Mouse (Mus musculus) thymus, adult 2 months (tissue): ENCODE measurements around the gene Med23. TPM values are rescaled to one million over a fixed set of nuclear protein-coding genes. Genes with fewer than 3 reads are reported as not detected.
A peak's percentile ranks its signal among the peaks of the same experiment; 100 is the strongest.

Source experiments
- DNase-seq: peaks from one replicate; pipeline ENCODE4 v3.0.0; 2021
- H3K27ac ChIP-seq: fragments of 200-500 bp; 2 replicates; pipeline ENCODE4 v1.5.1; 2012; ENCODE audit warnings: low read length, control low read depth; ENCODE audit not compliant: control insufficient read depth, insufficient read depth
- H3K27me3 ChIP-seq: fragments of 200-500 bp; 2 replicates; pipeline ENCODE4 v1.6.1; 2012; ENCODE audit warnings: mild to moderate bottlenecking, low read length, moderate library complexity, mixed read lengths; ENCODE audit not compliant: control insufficient read depth, insufficient read depth
- H3K36me3 ChIP-seq: fragments of 200-500 bp; 2 replicates; pipeline ENCODE4 v1.6.1; 2012; ENCODE audit warnings: mild to moderate bottlenecking, low read length, moderate library complexity; ENCODE audit not compliant: control insufficient read depth, insufficient read depth
- H3K4me1 ChIP-seq: fragments of 200-500 bp; replicated peaks from 2 replicates; pipeline ENCODE4 v1.6.1; 2012; ENCODE audit warnings: low read length; ENCODE audit not compliant: control insufficient read depth, insufficient read depth
- H3K4me3 ChIP-seq: fragments of 200-500 bp; 2 replicates; pipeline ENCODE4 v1.5.1; 2012; ENCODE audit warnings: mild to moderate bottlenecking, low read length, control low read depth, moderate library complexity; ENCODE audit not compliant: control insufficient read depth, insufficient read depth
- CTCF ChIP-seq: fragments of 200-500 bp; IDR thresholded peaks from 2 replicates; pipeline ENCODE4 v1.5.1; 2012; ENCODE audit warnings: mild to moderate bottlenecking, control low read depth, low read length, moderate library complexity, borderline replicate concordance; ENCODE audit not compliant: control insufficient read depth, poor library complexity, insufficient read depth; ENCODE audit errors: extremely low read depth
- POLR2A ChIP-seq: fragments of 200-500 bp; IDR thresholded peaks from 2 replicates; pipeline ENCODE4 v1.6.1; 2012; ENCODE audit warnings: mild to moderate bottlenecking, low read length, control low read depth, moderate library complexity; ENCODE audit not compliant: control insufficient read depth, poor library complexity, insufficient read depth; ENCODE audit errors: extremely low read depth
- WGBS: fragments of 180-500 bp; shearing (Covaris S2); methylation state at CpG from one replicate; pipeline ENCODE4 v1.1.7; 2018; 5-methylcytosine and 5-hydroxymethylcytosine counted together
- polyA plus RNA-seq: library from polyadenylated mRNA; depleted of rRNA; stranded (reverse); fragments of >200 nt; gene quantifications from 2 replicates; pipeline ENCODE4 v1.2.3, GENCODE M21; 2012

The Med23 gene
- polyA plus RNA-seq, 1 experiment = 28.9 TPM

DNA sequence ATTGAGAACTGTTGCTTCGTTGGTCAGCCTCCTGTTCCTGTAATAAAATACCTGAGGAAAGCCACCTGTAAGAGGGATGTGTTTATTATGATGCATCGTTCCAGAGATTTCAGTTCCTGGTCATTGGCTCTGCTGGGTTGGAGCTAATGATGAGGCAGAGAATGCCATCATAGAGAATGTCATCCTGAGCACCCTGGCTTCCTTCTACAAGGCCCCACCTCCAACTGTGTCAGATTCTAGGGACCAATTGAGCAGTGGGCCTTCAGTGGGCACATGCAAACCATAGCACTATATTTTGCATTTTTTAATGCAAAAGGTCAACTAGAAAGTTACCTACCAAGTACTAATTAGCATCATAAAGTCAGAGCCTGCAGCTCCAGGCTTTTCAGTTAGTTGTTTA, 6.6 kb upstream of the Med23 start:
- 93% methylated on average over 2 of the region's 2 CpGs for WGBS
- TF ChIP-seq CTCF = no peak
- no peak for TF ChIP-seq POLR2A
- Histone ChIP-seq H3K36me3 (no peaks in the 10 kb centered on the region), H3K27ac (no peak overlapping the region), H3K4me3 (no peak overlapping the region), H3K27me3 (no peaks in the 10 kb centered on the region), H3K4me1 (no peaks in the 10 kb centered on the region)
- DNase-seq = no peak

DNA sequence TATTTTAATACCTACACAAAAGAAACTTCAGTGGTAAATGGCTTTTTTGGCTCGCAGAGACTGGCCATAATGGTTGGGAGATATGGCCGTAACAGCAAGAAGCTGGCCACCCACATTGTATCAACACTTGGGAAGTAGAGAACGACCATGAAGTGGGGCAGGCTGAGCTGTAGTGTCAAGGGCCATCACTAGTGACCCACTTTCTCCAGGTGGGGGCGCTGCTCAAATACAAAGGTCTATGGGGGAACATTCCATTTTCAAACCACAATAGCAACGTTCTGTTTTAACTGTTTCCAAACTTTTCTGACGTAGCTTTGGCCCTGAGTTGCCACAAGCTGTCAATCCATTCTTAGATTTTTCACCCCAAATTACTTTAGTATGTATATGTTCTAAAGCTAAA, 5.4 kb upstream of the Med23 start:
- TF ChIP-seq POLR2A = no peak
- TF ChIP-seq CTCF = no peak
- DNase-seq = peak; percentile 25
- no peak overlapping the region for H3K4me3 ChIP-seq
- no peak overlapping the region for H3K27ac ChIP-seq
- no peaks in the 10 kb centered on the region for H3K27me3 ChIP-seq
- WGBS = 70% methylated on average over 6 of the region's 6 CpGs
- H3K4me1 ChIP-seq = no peaks in the 10 kb centered on the region
- H3K36me3 ChIP-seq = no peaks in the 10 kb centered on the region

DNA sequence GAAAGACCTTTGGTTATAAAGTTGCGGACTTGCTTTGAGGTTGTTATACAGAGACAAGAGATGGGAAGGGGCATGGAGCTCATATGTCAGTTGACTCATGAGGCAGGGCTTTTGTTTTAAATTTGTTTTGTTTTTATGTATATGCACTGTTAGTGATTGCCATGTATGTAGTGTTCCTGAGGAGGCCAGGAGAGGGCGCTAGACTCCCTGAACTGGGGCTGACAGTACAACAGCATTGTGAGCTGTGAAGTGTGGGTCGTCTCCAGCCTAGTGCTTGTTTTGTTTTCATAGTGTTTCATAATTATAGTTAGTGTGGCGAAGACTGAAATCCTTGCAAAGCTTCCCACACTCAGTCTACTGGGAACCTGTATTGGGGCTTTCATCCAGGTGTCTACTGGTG, 3.8 kb downstream of the Med23 start:
- no peak overlapping the region for H3K4me3 ChIP-seq
- TF ChIP-seq POLR2A (no peak), CTCF (no peak)
- no peak for DNase-seq
- H3K27me3 ChIP-seq = no peaks in the 10 kb centered on the region
- H3K36me3 ChIP-seq = peaks cover 41% of the 10 kb centered on the region
- H3K27ac ChIP-seq = no peak overlapping the region
- no peaks in the 10 kb centered on the region for H3K4me1 ChIP-seq
- WGBS = 87% methylated on average over 4 of the region's 4 CpGs

DNA sequence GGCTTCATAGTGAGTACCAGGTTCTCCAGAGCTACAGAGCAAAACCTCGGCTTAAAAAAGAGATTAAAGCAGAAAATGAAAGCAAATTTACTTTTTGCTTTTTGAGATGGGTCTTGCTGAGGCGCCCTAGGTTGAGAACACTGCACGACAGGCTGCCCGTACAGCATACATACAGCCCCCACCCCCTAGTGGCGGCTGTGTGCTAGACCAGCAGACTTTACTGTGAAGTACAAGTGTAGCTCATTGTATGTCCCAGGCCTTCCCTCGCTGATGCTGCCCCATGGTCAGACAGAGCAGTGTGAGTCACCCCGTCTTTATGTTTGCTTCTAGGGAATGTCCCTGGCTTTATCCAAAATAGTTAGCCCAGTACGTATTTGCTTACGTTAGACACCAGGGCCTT, 16.2 kb downstream of the Med23 start:
- peak; percentile 15 for DNase-seq
- no peak for TF ChIP-seq POLR2A
- peak; percentile 50; the same call in 1 of the 2 replicates for TF ChIP-seq CTCF
- no peaks in the 10 kb centered on the region for H3K27me3 ChIP-seq
- WGBS = 94% methylated on average over 9 of the region's 9 CpGs
- no peaks in the 10 kb centered on the region for H3K4me1 ChIP-seq
- H3K36me3 ChIP-seq = peaks cover 46% of the 10 kb centered on the region
- H3K4me3 ChIP-seq = no peak overlapping the region
- no peak overlapping the region for H3K27ac ChIP-seq

DNA sequence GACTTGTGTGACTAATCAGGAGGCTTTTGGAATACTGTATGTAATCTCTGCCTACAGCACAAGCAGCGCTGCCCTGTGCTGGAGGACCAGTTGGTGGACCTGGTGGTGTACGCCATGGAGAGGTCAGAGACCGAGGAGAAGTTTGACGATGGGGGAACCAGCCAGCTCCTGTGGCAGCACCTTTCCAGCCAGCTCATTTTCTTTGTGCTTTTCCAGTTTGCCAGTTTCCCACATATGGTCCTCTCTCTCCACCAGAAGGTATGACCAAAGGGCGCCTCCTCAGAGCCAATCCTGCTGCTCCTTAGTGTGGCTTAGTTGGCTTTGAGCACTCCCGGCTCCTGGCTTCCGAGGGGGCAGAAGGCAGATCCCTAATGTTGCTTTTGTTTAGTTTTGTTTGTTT, 18.6 kb downstream of the Med23 start:
- Histone ChIP-seq H3K27me3 (no peaks in the 10 kb centered on the region), H3K4me3 (no peak overlapping the region), H3K4me1 (no peaks in the 10 kb centered on the region), H3K36me3 (peaks cover 44% of the 10 kb centered on the region), H3K27ac (no peak overlapping the region)
- WGBS = 99% methylated on average over 7 of the region's 7 CpGs
- TF ChIP-seq POLR2A (no peak), CTCF (no peak)
- DNase-seq = no peak

DNA sequence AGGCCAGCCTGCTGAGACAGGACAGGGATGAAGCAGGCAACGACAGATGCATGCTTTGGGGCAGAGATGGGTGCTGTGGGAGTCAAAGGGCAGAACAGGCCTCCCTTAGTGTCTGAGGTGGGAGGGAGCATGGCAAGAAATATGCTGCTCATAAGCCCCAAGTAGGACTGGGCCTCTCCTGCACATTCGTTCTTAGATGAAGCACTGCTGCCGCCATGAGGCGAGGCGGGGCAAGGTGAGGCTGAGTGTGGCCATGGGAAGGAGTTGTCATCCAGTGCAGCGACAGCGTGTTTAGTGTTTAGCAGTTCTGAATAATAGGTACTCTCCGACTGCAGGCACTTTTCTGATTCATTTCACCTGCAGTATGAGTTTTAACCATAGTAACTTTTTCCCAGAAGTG, 26.1 kb downstream of the Med23 start:
- Histone ChIP-seq H3K27ac (no peak overlapping the region), H3K27me3 (no peaks in the 10 kb centered on the region), H3K4me1 (no peaks in the 10 kb centered on the region), H3K4me3 (no peak overlapping the region), H3K36me3 (peaks cover 92% of the 10 kb centered on the region)
- 96% methylated on average over 8 of the region's 8 CpGs for WGBS
- peak; percentile 51 for DNase-seq
- TF ChIP-seq POLR2A (no peak), CTCF (no peak)

DNA sequence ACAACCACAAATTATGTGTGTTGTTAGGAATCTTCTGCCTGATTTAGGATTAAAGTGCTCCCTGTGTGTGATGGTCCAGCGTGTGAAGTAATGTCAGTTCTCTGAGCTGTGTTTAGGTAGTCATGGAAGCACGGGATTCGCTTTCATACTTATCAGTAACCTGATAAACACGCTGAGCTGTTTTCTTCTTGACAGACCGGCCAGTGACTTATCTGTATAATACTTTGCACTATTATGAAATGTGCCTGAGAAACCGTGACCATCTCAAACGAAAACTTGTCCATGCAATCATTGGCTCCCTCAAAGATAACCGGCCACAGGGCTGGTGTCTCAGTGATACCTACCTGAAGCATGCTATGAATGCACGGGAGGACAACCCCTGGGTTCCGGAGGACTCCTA, 35.8 kb downstream of the Med23 start:
- DNase-seq = no peak
- Histone ChIP-seq H3K4me1 (no peaks in the 10 kb centered on the region), H3K27me3 (no peaks in the 10 kb centered on the region), H3K4me3 (no peak overlapping the region), H3K36me3 (peaks cover 89% of the 10 kb centered on the region), H3K27ac (no peak overlapping the region)
- TF ChIP-seq POLR2A = no peak
- WGBS = 97% methylated on average over 10 of the region's 10 CpGs
